Mouse (Mus musculus) brain, embryonic 14.5 days (tissue): ENCODE measurements around the gene Zfp768. TPM values are rescaled to one million over a fixed set of nuclear protein-coding genes. Genes with fewer than 3 reads are reported as not detected.
"Not testable (repeated sequence)": the region's sequence is repeated elsewhere in the genome, so short reads cannot be mapped to it uniquely, and the experiment has no call there.

Source experiments
- DNase-seq: peaks from one replicate; pipeline ENCODE4 v3.0.0-alpha.2; 2011; ENCODE audit warnings: low read depth
- CTCF ChIP-seq: fragments of 200-500 bp; IDR thresholded peaks from 2 replicates; pipeline ENCODE4 v1.5.1; 2012; ENCODE audit warnings: inconsistent platforms, mild to moderate bottlenecking, moderate library complexity, borderline replicate concordance; ENCODE audit not compliant: insufficient read depth, insufficient read length; ENCODE audit errors: extremely low read depth
- POLR2A ChIP-seq: fragments of 200-500 bp; IDR thresholded peaks from 2 replicates; pipeline ENCODE4 v1.6.1; 2012; ENCODE audit warnings: mild to moderate bottlenecking, inconsistent platforms, borderline replicate concordance; ENCODE audit not compliant: poor library complexity, insufficient read depth, insufficient read length, severe bottlenecking; ENCODE audit errors: extremely low read depth
- polyA plus RNA-seq: library from polyadenylated mRNA; depleted of rRNA; stranded (reverse); fragments of >200 nt; gene quantifications from 2 replicates; pipeline ENCODE4 v1.2.3, GENCODE M21; 2012

Zfp768 gene
- polyA plus RNA-seq, 1 experiment: 50.5 TPM

GRCm38 (mm10) chr7:127375271-127376245 lies 30.2 kb upstream of the Zfp768 start, which contains the start of gene Zfp747:
Zfp747 (minus strand) TSS chr7:127376050.
- peak; percentile 67 for TF ChIP-seq CTCF
- peak; percentile 38; the same call in 1 of the 2 replicates for TF ChIP-seq POLR2A
- DNase-seq: peak; percentile 97

GRCm38 (mm10) chr7:127371870-127372269 lies 26.5 kb upstream of the Zfp768 start:
- DNase-seq: not testable (repeated sequence)

GRCm38 (mm10) chr7:127371213-127371612 lies 25.8 kb upstream of the Zfp768 start:
- TF ChIP-seq POLR2A (no peak), CTCF (no peak)
- DNase-seq: no peak

GRCm38 (mm10) chr7:127366249-127366648 lies 20.9 kb upstream of the Zfp768 start:
- TF ChIP-seq CTCF: no peak
- no peak for DNase-seq

- DNase-seq: peak; percentile 57
Measured at GRCm38 (mm10) chr7:127364166-127364565, 18.8 kb upstream of the Zfp768 start.

GRCm38 (mm10) chr7:127363475-127363921 lies 18.1 kb upstream of the Zfp768 start:
- TF ChIP-seq CTCF: no peak
- TF ChIP-seq POLR2A: no peak
- peak; percentile 64 for DNase-seq

More at GRCm38 (mm10) chr7:127364166-127364565, 18.8 kb upstream of the Zfp768 start:
- no peak for TF ChIP-seq POLR2A
- TF ChIP-seq CTCF: no peak

GRCm38 (mm10) chr7:127362418-127362817 lies 17.0 kb upstream of the Zfp768 start:
- TF ChIP-seq CTCF: peak; percentile 55; the same call in 1 of the 2 replicates
- peak; percentile 83 for DNase-seq

GRCm38 (mm10) chr7:127361449-127361848 lies 16.1 kb upstream of the Zfp768 start:
- DNase-seq: no peak
- TF ChIP-seq CTCF: no peak
- no peak for TF ChIP-seq POLR2A

- TF ChIP-seq POLR2A (no peak), CTCF (no peak)
- no peak for DNase-seq
Measured at GRCm38 (mm10) chr7:127360265-127360664, 14.9 kb upstream of the Zfp768 start.

- no peak for TF ChIP-seq POLR2A
- TF ChIP-seq CTCF: no peak
- DNase-seq: no peak
Measured at GRCm38 (mm10) chr7:127358472-127358871, 13.1 kb upstream of the Zfp768 start.

- DNase-seq: no peak
- TF ChIP-seq POLR2A (no peak), CTCF (no peak)
Measured at GRCm38 (mm10) chr7:127357871-127358270, 12.5 kb upstream of the Zfp768 start.

- TF ChIP-seq POLR2A (no peak), CTCF (no peak)
- no peak for DNase-seq
Measured at GRCm38 (mm10) chr7:127355796-127356195, 10.4 kb upstream of the Zfp768 start.

- DNase-seq: no peak
- TF ChIP-seq POLR2A: no peak
- TF ChIP-seq CTCF: no peak
Measured at GRCm38 (mm10) chr7:127351230-127352004, 6.0 kb upstream of the Zfp768 start.
